12 mouse cellular contexts compared by ENCODE assay signal in the genomic region with DNA sequence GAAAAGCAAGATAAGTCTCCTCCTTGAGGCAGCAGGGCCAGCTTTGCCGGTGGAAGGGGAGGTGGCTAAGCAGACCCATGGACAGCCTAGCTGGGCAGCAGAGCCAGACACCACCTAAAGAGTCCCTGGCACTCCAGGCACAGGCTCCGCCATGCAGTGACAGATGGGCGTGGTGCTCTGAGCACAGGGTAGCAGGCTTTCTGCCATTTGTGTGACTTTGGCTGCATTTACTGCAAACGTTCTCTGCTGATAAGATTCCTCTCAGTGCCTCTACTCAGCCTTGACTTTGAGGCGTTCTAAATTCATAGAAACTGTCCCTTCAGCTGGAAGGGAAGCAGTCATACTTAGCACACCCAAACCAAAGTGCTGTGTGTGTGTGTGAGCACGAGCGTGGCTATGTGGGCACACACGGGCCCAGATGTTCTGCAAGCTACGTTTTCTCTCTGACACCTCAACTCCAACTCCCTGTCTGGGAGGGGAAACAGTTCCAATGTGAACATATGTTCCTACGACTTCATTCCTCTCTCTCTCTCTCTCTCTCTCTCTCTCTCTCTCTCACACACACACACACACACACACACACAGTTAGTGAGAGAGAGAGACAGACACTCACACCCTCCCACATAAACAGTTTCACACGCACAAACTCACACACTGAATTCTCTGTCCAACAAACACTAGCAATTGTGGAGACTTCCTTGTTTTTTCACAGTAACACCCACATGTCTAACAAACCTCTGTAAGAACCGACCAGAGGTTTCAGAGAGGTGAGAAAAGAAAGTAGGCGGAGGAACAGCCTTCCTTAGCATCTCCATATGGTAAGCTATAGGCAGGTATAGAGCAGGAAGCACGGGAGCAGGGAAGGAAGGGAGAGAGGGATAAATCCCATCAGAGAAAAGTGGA. TPM values are rescaled to one million over a fixed set of nuclear protein-coding genes. Genes with fewer than 3 reads are reported as not detected.
A peak's percentile ranks its signal among the peaks of the same experiment; 100 is the strongest.
DNase-seq lines count a peak whose midpoint lies in the region; TF ChIP-seq lines count a peak whose summit lies in the region.
"Had no signal": no experiment of that assay in that cellular context is flagged by ENCODE, and none has a peak within 500 bp of the region (broad histone marks: within the 10 kb centered on the region; RNA-seq: fewer than 3 reads in every experiment).

No protein-coding gene starts in this region.

- no peak for TF ChIP-seq CTCF in cerebellum, adult 2 months (IDR thresholded peaks at IDR 0.05; ENCODE audit: borderline replicate concordance, insufficient read depth, low read depth, low read length)

- H3K27me3 ChIP-seq in cerebellum, adult 2 months (ENCODE audit: control insufficient read depth, insufficient read depth, low read length): no peaks in the 10 kb centered on the region
- H3K27me3 ChIP-seq: neural tube, embryonic 13.5 days had no signal

- no peak overlapping the region for H3K4me3 ChIP-seq in cerebellum, adult 2 months (replicated peaks; ENCODE audit: insufficient read depth, low read depth, low read length)
- H3K4me3 ChIP-seq: neural tube, embryonic 13.5 days had no signal

- no peak overlapping the region for H3K27ac ChIP-seq in cerebellum, adult 2 months (ENCODE audit: insufficient read depth, low read length)
- H3K27ac ChIP-seq: kidney, postnatal 0 days; neural tube, embryonic 13.5 days had no signal

- WGBS in cerebellum, adult 2 months: 28% methylated on average over 14 of the region's 14 CpGs

- DNase-seq in layer of hippocampus, adult 11-12 months (ENCODE audit: low spot score): peak; percentile 28
- no peak for DNase-seq in layer of hippocampus, postnatal 36 days
- peak; percentile 52 to 75 for DNase-seq in cerebellum, adult 2 months
- DNase-seq in heart, adult 18-20 months: peak; percentile 46 to 52
- DNase-seq in left cerebral cortex, postnatal 36 days (ENCODE audit: low spot score in 2 of 2): peak; percentile 21 to 27
- no peak for DNase-seq in lung, postnatal 25 days (ENCODE audit: low spot score)
- DNase-seq in thymus, postnatal 36 days: no peak
- DNase-seq in adrenal gland, postnatal 10 days: no peak
- DNase-seq: liver; thymus, postnatal 25 days had no signal

- intact Hi-C loops in left cerebral cortex, postnatal 36 days (cut with DNase I): no loop called here

- no peak for TF ChIP-seq POLR2A in cerebellum, adult 2 months (IDR thresholded peaks at IDR 0.05; ENCODE audit: borderline replicate concordance, insufficient read depth, low read length)

- H3K4me1 ChIP-seq in cerebellum, adult 2 months (ENCODE audit: control insufficient read depth, insufficient read depth, low read length): peaks cover 10% of the 10 kb centered on the region

RNA-seq across cellular contexts. Expression of a gene that starts 7.1 kb away (rescaled TPM):
- total RNA-seq in layer of hippocampus, postnatal 36 days (2021): 1 to 10 TPM; 1.9 to 2.2 TPM
- polyA plus RNA-seq in cerebellum, adult 2 months (2012; rRNA removed): 3.0 TPM in 2 replicates
- under 1 TPM; 0.20 to 0.33 TPM for total RNA-seq in heart, adult 18-20 months (2021)
- 1 to 10 TPM; 2.0 to 2.1 TPM for total RNA-seq in left cerebral cortex, postnatal 36 days (2021)
- 1 to 10 TPM; 1.3 to 3.1 TPM for total RNA-seq in adrenal gland, postnatal 10 days (2021)

RNA-seq across cellular contexts. Expression of a gene that starts 47.0 kb away (rescaled TPM):
- total RNA-seq in layer of hippocampus, postnatal 36 days (2021): 10 to 100 TPM; 52.2 to 57.7 TPM
- 50.1 and 50.7 TPM in 2 replicates for polyA plus RNA-seq in cerebellum, adult 2 months (2012; rRNA removed)
- 10 to 100 TPM; 23.2 to 28.2 TPM for total RNA-seq in heart, adult 18-20 months (2021)
- 10 to 100 TPM; 52.6 to 58.6 TPM for total RNA-seq in left cerebral cortex, postnatal 36 days (2021)
- total RNA-seq in adrenal gland, postnatal 10 days (2021): 10 to 100 TPM; 43.4 to 49.8 TPM

RNA-seq across cellular contexts. Expression of a gene that starts 54.0 kb away (rescaled TPM):
- 10 to 100 TPM; 17.3 to 19.6 TPM for total RNA-seq in layer of hippocampus, postnatal 36 days (2021)
- polyA plus RNA-seq in cerebellum, adult 2 months (2012; rRNA removed): 24.0 and 24.3 TPM in 2 replicates
- total RNA-seq in heart, adult 18-20 months (2021): 1 to 10 TPM; 3.4 to 4.1 TPM
- total RNA-seq in left cerebral cortex, postnatal 36 days (2021): 10 to 100 TPM; 11.8 to 15.4 TPM
- total RNA-seq in adrenal gland, postnatal 10 days (2021): 10 to 100 TPM; 18.1 to 24.0 TPM

Comparison
In these comparisons a context has a peak if more than half of its experiments do, and no peak if none do; other contexts are left out.
1. DNase-seq: peak in layer of hippocampus, adult 11-12 months (single experiment), cerebellum, adult 2 months (2 of 2), heart, adult 18-20 months (2 of 2) and left cerebral cortex, postnatal 36 days (2 of 2); none in layer of hippocampus, postnatal 36 days (0 of 2), lung, postnatal 25 days (single experiment), thymus, postnatal 36 days (0 of 2) and adrenal gland, postnatal 10 days (single experiment).